Mouse (Mus musculus): ENCODE results near the gene Strc.

DNA sequence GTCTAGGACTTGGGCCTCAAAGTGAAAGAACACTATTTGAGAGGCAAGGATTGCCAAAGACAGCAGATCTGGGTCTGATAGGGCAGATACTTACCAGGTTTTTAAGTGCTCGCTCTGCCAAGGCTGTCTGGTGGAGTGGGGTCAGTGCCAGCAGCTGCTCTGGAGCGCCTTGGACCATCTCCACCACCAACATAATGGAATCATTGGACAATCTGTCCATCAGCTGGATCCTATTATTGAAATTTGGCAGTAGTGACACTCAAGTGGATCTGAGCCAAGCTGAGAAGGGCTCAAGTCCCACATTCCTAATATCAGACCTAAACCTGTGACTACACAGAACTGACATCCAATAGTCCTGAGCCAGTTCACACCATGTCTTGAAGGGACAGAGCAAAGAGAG lies 18.1 kb downstream of the Strc start:
- TF ChIP-seq CTCF (IDR thresholded peaks at IDR 0.05) (no peak), POLR2A (IDR thresholded peaks at IDR 0.05; ENCODE audit: insufficient read depth, low read depth, low read length) (no peak)

All from heart, adult 2 months (tissue).